Mouse (Mus musculus): Measurements from ENCODE around the gene Lrrc75b.

DNA sequence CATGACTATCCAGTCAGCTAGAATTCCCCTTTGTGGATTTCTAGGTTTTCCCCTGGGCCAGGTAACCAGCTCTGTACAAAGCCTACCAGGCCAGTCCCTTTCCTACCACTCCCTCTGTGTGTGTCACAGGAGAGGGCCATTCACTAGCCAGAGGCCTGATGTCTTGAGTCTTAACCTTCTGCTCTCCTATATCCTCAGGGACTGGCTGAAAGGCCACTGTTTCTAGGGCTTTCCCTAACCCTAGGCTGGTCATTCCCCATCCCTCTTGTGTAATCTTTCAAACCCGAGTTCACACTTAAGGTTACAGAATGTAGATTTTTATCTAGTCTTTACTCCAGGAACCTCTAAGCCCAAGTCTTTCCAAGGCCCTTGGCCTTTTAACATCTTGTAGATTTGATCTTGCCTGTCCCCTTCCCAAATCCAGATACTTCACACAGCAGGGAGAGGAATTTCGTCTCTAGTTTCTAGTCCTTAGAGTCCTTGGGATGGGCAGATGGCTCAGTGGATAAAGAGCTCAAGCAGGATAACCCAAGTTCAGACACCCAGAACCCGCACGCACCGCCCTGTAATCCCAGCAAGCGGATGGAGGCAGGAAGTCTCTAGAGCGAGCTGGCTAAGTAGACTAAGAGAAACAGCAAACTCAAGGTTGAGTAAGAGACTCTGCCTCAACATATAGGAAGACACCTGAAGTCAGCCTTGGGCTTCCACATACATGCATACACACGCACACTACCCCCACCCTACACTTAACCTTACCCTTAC is 46.6 kb downstream of the Lrrc75b start:
- TF ChIP-seq CTCF (IDR thresholded peaks at IDR 0.05; ENCODE audit: control insufficient read depth, insufficient read depth, low read length) (no peak), POLR2A (IDR thresholded peaks at IDR 0.05; ENCODE audit: borderline replicate concordance, control insufficient read depth, low read depth, low read length) (no peak)
